Mouse (Mus musculus) kidney, embryonic 16.5 days (tissue): ENCODE results near the gene Rap1gap. TPM values are rescaled to one million over a fixed set of nuclear protein-coding genes. Genes with fewer than 3 reads are reported as not detected.

Source experiments
- ATAC-seq: fragments of 200-750 bp; cut with Nextera tagmentation; 2 replicates; pipeline ENCODE4 v1.8.0; 2017; ENCODE audit warnings: moderate TSS enrichment; ENCODE audit not compliant: low FRiP score, low TSS enrichment
- H3K27ac ChIP-seq: fragments of 300-500 bp; sonication (generic); 2 replicates; pipeline ENCODE4 v1.5.1; 2014; ENCODE audit warnings: low read length
- H3K27me3 ChIP-seq: fragments of 300-500 bp; sonication (generic); 2 replicates; pipeline ENCODE4 v1.6.1; 2014; ENCODE audit warnings: low read length, control low read depth, mixed read lengths; ENCODE audit not compliant: insufficient read depth
- H3K36me3 ChIP-seq: fragments of 300-500 bp; sonication (generic); 2 replicates; pipeline ENCODE4 v1.6.1; 2014; ENCODE audit warnings: low read length, control low read depth, mixed read lengths; ENCODE audit not compliant: insufficient read depth
- H3K4me1 ChIP-seq: fragments of 300-500 bp; sonication (generic); 2 replicates; pipeline ENCODE4 v1.6.1; 2014; ENCODE audit warnings: low read length, control low read depth, mixed read lengths; ENCODE audit not compliant: insufficient read depth
- H3K4me2 ChIP-seq: fragments of 300-500 bp; sonication (generic); replicated peaks from 2 replicates; pipeline ENCODE4 v1.6.1; 2014; ENCODE audit warnings: low read depth, low read length
- H3K4me3 ChIP-seq: fragments of 300-500 bp; sonication (generic); 2 replicates; pipeline ENCODE4 v1.5.1; 2014; ENCODE audit warnings: mild to moderate bottlenecking, low read length
- H3K9ac ChIP-seq: fragments of 300-500 bp; sonication (generic); replicated peaks from 2 replicates; pipeline ENCODE4 v1.6.1; 2014; ENCODE audit warnings: low read length
- H3K9me3 ChIP-seq: fragments of 300-500 bp; sonication (generic); 2 replicates; pipeline ENCODE4 v1.6.1; 2016; ENCODE audit warnings: low read length, control low read depth
- WGBS: fragments of 180-500 bp; shearing (Covaris S2); extraction: QIAGEN DNeasy Blood & Tissue Kit; methylation state at CpG from one replicate; pipeline ENCODE4 v1.1.7; 2014; 5-methylcytosine and 5-hydroxymethylcytosine counted together
- polyA plus RNA-seq: library from polyadenylated mRNA; unstranded; fragments of >200 nt; fragmentation: Nextera tagmentation; extraction: Ambion mirVana; gene quantifications from 2 replicates; pipeline ENCODE4 v1.2.1, GENCODE M21; 2015

Gene Rap1gap
- polyA plus RNA-seq = 22.0 and 31.7 TPM in 2 replicates

DNA sequence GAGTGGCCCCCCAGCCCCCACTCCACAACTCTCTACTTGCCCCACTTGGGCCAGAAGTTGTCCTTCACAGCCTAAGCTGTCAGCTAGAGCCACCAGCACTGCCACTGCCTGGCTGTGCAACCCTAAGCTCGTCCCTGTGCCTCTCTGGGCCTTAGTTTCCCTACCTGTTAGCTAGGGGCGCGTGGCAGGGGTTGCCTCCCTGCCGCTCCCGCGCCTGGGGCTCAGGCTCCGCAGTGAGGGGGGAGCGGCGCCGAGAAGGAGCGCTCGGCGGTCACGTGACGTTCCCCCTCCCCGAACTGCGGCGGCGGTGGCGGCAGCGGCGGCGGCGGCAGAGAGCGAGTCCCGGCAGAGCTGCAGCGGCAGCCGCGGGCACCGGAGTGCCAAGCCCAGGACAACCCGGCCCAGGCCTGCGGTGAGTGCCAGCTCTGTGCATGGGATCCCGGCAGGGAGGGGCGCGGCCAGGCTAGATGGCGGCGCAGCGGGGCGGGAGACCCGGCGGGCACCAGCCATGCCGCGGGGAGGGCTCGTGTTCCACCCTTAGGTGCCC is at the start of gene Rap1gap:
Rap1gap (plus strand) TSS at position 294 of the 547 bp plus-strand sequence.
- Histone ChIP-seq H3K9ac (peak within 1 kb of the TSS; percentile 51), H3K27ac (no peak within 1 kb of the TSS), H3K36me3 (no peaks in the 10 kb centered on the region), H3K4me1 (peaks cover 25% of the 10 kb centered on the region), H3K4me2 (peak within 1 kb of the TSS; percentile 72), H3K9me3 (no peaks in the 10 kb centered on the region), H3K4me3 (peak within 1 kb of the TSS; percentile 48), H3K27me3 (peaks cover 24% of the 10 kb centered on the region)
- ATAC-seq = 0 out of 2 replicates have a peak, but pooled peaks have one; percentile 36
- under 1% methylated on average over 30 of the region's 44 CpGs for WGBS

DNA sequence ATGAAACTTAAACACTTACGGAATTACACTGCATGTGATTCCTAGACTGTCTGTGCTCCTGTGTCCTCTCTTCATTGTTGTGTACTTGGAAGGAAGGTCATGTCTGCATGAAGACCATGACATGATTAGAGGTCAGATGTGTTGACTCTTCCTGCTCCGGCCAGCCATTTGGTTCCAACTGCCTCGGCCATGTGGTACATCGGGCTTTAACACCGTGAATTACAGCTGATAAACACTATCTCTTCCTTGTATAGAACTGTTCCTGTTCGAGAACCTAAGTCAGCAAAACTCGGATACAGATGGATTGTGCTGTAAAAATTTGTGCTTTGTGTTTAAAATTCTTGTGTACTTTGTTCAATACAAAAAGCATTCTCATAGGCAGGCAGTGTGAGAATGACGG is 41.7 kb upstream of the Rap1gap start:
- 91% methylated on average over 8 of the region's 8 CpGs for WGBS
- Histone ChIP-seq H3K9ac (no peak overlapping the region), H3K27me3 (no peaks in the 10 kb centered on the region), H3K4me2 (no peak overlapping the region), H3K27ac (no peak overlapping the region), H3K9me3 (no peaks in the 10 kb centered on the region), H3K36me3 (peaks cover 64% of the 10 kb centered on the region), H3K4me1 (no peaks in the 10 kb centered on the region), H3K4me3 (no peak overlapping the region)
- ATAC-seq = no peak

GRCm38 (mm10) chr4:137627476-137628235 is 36.9 kb upstream of the Rap1gap start:
- 51% methylated on average over 8 of the region's 8 CpGs for WGBS
- Histone ChIP-seq H3K36me3 (peaks cover 56% of the 10 kb centered on the region), H3K27ac (no peak overlapping the region), H3K4me1 (no peaks in the 10 kb centered on the region), H3K9me3 (no peaks in the 10 kb centered on the region), H3K4me2 (no peak overlapping the region), H3K4me3 (no peak overlapping the region), H3K27me3 (no peaks in the 10 kb centered on the region), H3K9ac (no peak overlapping the region)
- ATAC-seq = no peak

DNA sequence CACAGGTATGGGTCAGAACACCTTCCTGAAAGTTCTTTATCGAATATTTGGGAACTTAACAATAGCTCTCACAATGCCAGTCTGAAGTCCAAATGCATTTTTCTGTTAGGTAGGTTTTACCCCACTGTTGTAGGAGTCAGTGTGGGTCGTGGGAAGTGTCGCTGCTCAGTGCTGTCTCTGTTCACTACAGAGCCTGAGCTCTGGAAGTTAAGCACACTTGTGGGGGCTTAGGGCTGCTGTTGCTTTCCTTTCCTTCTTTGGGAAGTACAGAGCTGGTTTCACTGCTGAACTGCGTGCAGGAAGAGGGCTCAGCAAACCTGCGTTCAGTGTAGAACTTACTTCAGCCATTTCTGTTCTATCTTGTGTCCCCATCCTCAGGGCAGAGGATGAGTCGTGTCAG is 36.1 kb upstream of the Rap1gap start:
- 77% methylated on average over 6 of the region's 6 CpGs for WGBS
- no peak overlapping the region for H3K27ac ChIP-seq
- H3K27me3 ChIP-seq = no peaks in the 10 kb centered on the region
- H3K9me3 ChIP-seq = no peaks in the 10 kb centered on the region
- H3K4me2 ChIP-seq = no peak overlapping the region
- no peak overlapping the region for H3K4me3 ChIP-seq
- peaks cover 56% of the 10 kb centered on the region for H3K36me3 ChIP-seq
- H3K4me1 ChIP-seq = no peaks in the 10 kb centered on the region
- ATAC-seq = no peak
- H3K9ac ChIP-seq = no peak overlapping the region

DNA sequence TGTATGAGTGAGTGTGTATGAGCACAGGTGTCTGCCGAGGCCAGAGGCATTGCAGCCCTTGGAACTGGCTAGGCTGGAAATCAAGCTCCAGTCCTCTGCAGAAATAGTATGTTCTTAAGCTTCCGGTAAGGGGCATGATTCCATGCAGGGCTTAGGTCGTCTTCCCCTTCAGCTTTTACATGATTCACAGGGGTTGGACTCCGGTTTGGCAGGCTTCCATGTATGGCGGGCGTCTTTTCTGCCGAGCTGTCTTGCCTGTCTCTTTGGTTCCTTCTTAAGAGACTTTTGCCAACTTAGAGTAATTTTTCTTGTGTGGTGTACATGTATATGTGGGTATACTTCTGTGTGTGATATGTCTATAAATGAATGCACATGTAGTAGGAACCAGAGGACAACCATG is 35.2 kb upstream of the Rap1gap start:
- Histone ChIP-seq H3K4me1 (no peaks in the 10 kb centered on the region), H3K9me3 (no peaks in the 10 kb centered on the region), H3K27me3 (no peaks in the 10 kb centered on the region), H3K4me3 (no peak overlapping the region), H3K9ac (no peak overlapping the region), H3K36me3 (peaks cover 57% of the 10 kb centered on the region), H3K4me2 (no peak overlapping the region), H3K27ac (no peak overlapping the region)
- ATAC-seq = no peak
- WGBS = 83% methylated on average over 7 of the region's 7 CpGs

DNA sequence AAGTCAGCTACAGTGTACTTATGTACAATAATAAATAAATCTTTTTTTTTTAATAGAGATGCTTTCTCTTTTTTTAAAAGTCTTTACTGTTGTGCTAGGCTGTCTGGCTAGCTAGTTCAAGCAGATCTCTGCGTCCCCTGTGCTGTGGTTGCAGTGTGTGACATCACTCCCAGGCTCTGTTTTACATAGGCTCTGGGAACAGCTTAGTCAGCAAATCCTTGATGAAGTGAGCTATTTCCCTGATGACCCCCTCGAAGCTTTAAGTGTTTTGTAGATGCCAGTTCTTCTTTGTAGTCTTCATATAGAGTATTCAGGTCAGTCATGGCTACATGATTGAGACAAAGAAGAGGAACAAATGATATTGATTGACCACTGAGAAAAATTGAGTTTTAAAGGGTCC is 34.4 kb upstream of the Rap1gap start:
- ATAC-seq = no peak
- H3K9ac ChIP-seq = no peak overlapping the region
- H3K36me3 ChIP-seq = peaks cover 56% of the 10 kb centered on the region
- H3K4me2 ChIP-seq = no peak overlapping the region
- no peak overlapping the region for H3K4me3 ChIP-seq
- H3K4me1 ChIP-seq = no peaks in the 10 kb centered on the region
- H3K27ac ChIP-seq = no peak overlapping the region
- WGBS = 77% methylated on average over 2 of the region's 2 CpGs
- no peaks in the 10 kb centered on the region for H3K9me3 ChIP-seq
- H3K27me3 ChIP-seq = no peaks in the 10 kb centered on the region

GRCm38 (mm10) chr4:137631596-137631995 is 32.9 kb upstream of the Rap1gap start:
- Histone ChIP-seq H3K36me3 (peaks cover 57% of the 10 kb centered on the region), H3K9ac (no peak overlapping the region), H3K27me3 (no peaks in the 10 kb centered on the region), H3K4me3 (no peak overlapping the region), H3K4me1 (no peaks in the 10 kb centered on the region), H3K4me2 (no peak overlapping the region), H3K9me3 (no peaks in the 10 kb centered on the region), H3K27ac (no peak overlapping the region)
- WGBS = 83% methylated on average over 3 of the region's 3 CpGs
- no peak for ATAC-seq

DNA sequence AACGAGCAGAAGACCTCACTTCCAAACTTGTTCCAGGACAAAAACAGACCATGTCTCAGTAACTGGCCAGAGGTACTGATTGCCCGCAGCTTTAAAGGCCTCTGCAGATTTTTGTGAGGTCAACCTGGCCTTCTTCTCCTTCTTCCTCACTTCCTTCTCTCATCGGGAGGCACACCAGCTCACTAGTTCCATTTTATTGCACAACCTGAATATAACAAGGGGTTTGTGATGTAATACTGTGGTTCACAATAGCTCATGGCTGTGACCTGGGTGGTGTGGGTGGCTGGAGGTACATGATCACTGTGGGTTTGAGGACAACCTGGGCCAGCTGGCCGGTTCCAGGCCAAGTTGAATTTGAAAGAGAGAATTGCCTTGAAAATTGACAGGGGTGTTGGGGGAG is 31.1 kb upstream of the Rap1gap start:
- H3K9me3 ChIP-seq = no peaks in the 10 kb centered on the region
- no peaks in the 10 kb centered on the region for H3K4me1 ChIP-seq
- H3K36me3 ChIP-seq = peaks cover 69% of the 10 kb centered on the region
- H3K4me2 ChIP-seq = no peak overlapping the region
- no peak overlapping the region for H3K4me3 ChIP-seq
- H3K9ac ChIP-seq = no peak overlapping the region
- H3K27me3 ChIP-seq = no peaks in the 10 kb centered on the region
- H3K27ac ChIP-seq = no peak overlapping the region
- 88% methylated on average over 4 of the region's 4 CpGs for WGBS
- ATAC-seq = no peak

DNA sequence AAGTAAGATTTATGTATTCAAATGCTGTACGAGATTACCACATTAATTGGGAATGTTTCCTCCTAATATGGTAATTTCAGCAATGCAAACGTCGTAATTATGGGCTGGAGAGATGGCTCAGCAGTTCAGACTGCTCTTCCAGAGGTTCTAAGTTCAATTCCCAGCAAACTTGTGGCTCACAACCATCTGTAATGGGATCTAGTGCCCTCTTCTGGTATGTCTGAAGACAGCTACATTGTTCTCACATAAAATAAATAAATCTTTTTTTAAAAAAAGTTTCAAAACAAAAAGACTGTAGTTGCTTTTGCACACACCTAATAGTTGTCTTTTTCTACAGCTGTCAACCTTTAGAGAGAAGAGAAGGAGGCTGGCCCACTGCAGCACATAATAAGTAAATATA is 27.9 kb upstream of the Rap1gap start:
- no peaks in the 10 kb centered on the region for H3K9me3 ChIP-seq
- no peak overlapping the region for H3K27ac ChIP-seq
- no peak overlapping the region for H3K4me3 ChIP-seq
- H3K9ac ChIP-seq = no peak overlapping the region
- H3K27me3 ChIP-seq = no peaks in the 10 kb centered on the region
- H3K36me3 ChIP-seq = peaks cover 76% of the 10 kb centered on the region
- H3K4me2 ChIP-seq = no peak overlapping the region
- WGBS = 80% methylated on average over 3 of the region's 3 CpGs
- ATAC-seq = no peak
- 0 out of 2 replicates have a peak, but pooled peaks cover under 1% of the 10 kb centered on the region for H3K4me1 ChIP-seq

DNA sequence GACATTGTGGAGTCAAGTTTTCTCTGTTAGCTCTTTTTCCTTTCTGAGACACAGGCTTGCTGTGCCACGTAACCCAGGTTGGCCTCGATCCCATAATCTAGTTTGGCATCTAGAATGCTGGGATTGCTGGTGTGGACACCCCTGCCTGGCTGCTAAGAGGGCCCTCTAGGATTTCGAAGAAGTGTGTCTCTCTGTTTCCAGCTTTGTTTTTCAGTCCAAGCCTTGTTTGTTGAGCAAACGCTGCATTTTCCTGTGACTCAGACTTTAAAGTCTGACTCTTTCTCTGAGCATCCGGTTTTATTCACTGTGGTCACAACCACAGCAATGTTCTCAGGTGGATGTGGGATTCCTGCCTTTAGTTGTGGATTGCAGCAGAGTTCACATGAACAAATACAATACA is 23.0 kb upstream of the Rap1gap start:
- peaks cover 4% of the 10 kb centered on the region; the same call in 1 of the 2 replicates for H3K4me1 ChIP-seq
- WGBS = 80% methylated on average over 5 of the region's 5 CpGs
- H3K9ac ChIP-seq = no peak overlapping the region
- H3K27ac ChIP-seq = peak overlapping the region; percentile 70
- no peaks in the 10 kb centered on the region for H3K27me3 ChIP-seq
- no peak overlapping the region for H3K4me2 ChIP-seq
- no peaks in the 10 kb centered on the region for H3K9me3 ChIP-seq
- no peak for ATAC-seq
- H3K36me3 ChIP-seq = peaks cover 64% of the 10 kb centered on the region
- no peak overlapping the region for H3K4me3 ChIP-seq
